Mouse (Mus musculus): Measurements from ENCODE around the gene Klhl33. TPM values are rescaled to one million over a fixed set of nuclear protein-coding genes. Genes with fewer than 3 reads are reported as not detected.
"Not testable (repeated sequence)": the region's sequence is repeated elsewhere in the genome, so short reads cannot be mapped to it uniquely, and the experiment has no call there.

Gene Klhl33
- total and polyA plus RNA-seq, 3 experiments = 0.22 TPM; not detected in 2

DNA sequence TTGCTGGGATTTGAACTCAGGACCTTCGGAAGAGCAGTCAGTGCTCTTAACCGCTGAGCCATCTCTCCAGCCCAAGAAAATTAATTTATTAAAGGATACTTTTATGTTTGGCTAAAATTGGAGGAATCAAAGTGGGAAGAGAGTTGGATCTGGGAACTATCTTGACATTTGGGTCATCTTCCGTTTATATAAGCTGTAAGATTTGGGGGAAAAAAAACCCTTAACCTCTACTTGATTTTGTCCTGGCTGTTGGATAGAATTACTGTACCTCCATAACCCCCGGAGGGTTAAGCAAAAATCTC lies 7.5 kb upstream of the Klhl33 start:
- H3K36me3 ChIP-seq (replicated peaks) = peaks cover 12% of the 10 kb centered on the region
- no peak for TF ChIP-seq CTCF (IDR thresholded peaks at IDR 0.05; ENCODE audit: low read depth, low read length)
- no peak overlapping the region for H3K4me3 ChIP-seq (ENCODE audit: low read depth, low read length)
- H3K9me3 ChIP-seq (replicated peaks) = peaks cover 6% of the 10 kb centered on the region; the same call in 1 of the 2 replicates
- no peak for ATAC-seq (ENCODE audit: extremely low read depth, insufficient number of reproducible peaks, low FRiP score, poor library complexity, severe bottlenecking)
- H3K4me1 ChIP-seq (ENCODE audit: insufficient read depth, low read depth, low read length) = no peaks in the 10 kb centered on the region
- 0 out of 2 replicates have a peak, but pooled peaks cover 3% of the 10 kb centered on the region for H3K27me3 ChIP-seq (ENCODE audit: insufficient read depth, low read length)
- DNase-seq (ENCODE audit: low spot score) = no peak

DNA sequence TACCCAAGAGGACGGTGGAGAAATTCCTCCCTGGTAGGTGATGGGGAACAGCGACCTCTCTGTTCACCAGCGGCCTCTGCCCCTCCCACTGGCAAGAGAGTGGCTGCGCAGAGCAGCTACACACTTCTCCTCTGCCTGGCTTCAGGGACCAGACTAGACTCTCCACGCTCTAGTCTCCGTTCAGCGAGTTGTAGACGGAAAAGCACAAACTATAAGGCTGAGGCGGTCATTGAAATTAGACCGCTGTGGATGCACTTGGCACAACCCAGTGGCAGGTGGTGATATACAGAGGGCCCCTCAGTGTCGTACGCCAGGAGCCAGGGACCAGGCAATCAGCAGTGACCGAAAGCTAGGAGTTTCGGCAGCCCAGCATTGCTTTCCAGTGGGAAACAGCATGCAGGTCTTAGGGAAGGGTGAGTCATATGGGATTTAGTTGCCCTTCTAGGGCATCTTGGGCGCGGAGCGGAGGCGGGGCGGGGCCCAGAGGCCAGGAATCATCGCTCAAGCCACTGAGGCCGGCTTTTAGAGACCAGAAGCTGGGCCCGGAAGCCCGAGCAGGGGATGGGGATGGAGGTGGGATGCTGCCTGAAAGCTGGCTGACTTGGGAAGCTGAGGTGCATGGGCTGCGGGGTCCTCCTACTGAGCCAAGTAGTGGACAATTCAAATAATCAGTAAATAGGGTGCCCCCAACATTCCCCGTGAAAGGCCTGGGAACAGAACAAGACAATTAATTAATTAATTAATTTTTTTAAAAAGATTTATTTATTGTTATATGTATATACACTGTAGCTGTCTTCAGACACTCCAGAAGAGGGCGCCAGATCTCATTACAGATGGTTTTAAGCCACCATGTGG lies 6.9 kb upstream of the Klhl33 start:
- ATAC-seq (ENCODE audit: extremely low read depth, insufficient number of reproducible peaks, low FRiP score, poor library complexity, severe bottlenecking) = no peak
- DNase-seq (ENCODE audit: low spot score) = no peak
- Histone ChIP-seq H3K9me3 (replicated peaks) (peaks cover 6% of the 10 kb centered on the region; the same call in 1 of the 2 replicates), H3K4me3 (ENCODE audit: low read depth, low read length) (no peak overlapping the region), H3K36me3 (replicated peaks) (peaks cover 9% of the 10 kb centered on the region), H3K27me3 (ENCODE audit: insufficient read depth, low read length) (0 out of 2 replicates have a peak, but pooled peaks cover 3% of the 10 kb centered on the region), H3K4me1 (ENCODE audit: insufficient read depth, low read depth, low read length) (no peaks in the 10 kb centered on the region)
- no peak for TF ChIP-seq CTCF (IDR thresholded peaks at IDR 0.05; ENCODE audit: low read depth, low read length)
- TF ChIP-seq GATA2 (IDR thresholded peaks at IDR 0.05; ENCODE audit: borderline replicate concordance, low read depth, low read length) = no peak
- TF ChIP-seq POLR2AphosphoS5 (IDR thresholded peaks at IDR 0.05; ENCODE audit: insufficient replicate concordance, low read depth, low read length) = no peak
- no peak for TF ChIP-seq GATA1 (IDR thresholded peaks at IDR 0.05; ENCODE audit: borderline replicate concordance, low read length)
- no peak for TF ChIP-seq TAL1 (conservative IDR thresholded peaks at IDR 0.05; ENCODE audit: low read depth, low read length)

DNA sequence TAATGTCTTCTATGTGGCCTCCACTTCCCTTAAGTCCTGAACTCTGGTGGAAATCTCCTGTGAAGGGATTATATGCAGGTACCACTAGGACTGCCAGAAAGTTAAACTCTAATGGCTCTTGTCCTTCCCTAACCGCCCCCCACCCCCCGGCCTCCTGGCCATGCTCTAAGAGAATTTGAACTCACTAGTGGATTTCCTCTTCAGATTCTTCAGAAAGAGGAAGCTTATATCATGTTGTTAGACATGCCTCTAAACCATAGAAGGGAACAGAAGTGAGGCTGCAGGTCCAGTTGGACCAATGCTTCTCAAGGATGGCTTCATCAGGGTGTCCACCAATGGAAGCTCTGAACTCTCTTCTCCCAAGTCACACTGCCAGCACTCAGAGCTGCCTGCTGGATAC lies 685 bp upstream of the Klhl33 start:
- H3K36me3 ChIP-seq (replicated peaks); H3K4me3 ChIP-seq (ENCODE audit: low read depth, low read length); ATAC-seq (ENCODE audit: extremely low read depth, insufficient number of reproducible peaks, low FRiP score, poor library complexity, severe bottlenecking); H3K4me1 ChIP-seq (ENCODE audit: insufficient read depth, low read depth, low read length); DNase-seq (ENCODE audit: low spot score); H3K9me3 ChIP-seq (replicated peaks): not testable (repeated sequence)
- peaks cover 21% of the 10 kb centered on the region for H3K27me3 ChIP-seq (ENCODE audit: insufficient read depth, low read length)

DNA sequence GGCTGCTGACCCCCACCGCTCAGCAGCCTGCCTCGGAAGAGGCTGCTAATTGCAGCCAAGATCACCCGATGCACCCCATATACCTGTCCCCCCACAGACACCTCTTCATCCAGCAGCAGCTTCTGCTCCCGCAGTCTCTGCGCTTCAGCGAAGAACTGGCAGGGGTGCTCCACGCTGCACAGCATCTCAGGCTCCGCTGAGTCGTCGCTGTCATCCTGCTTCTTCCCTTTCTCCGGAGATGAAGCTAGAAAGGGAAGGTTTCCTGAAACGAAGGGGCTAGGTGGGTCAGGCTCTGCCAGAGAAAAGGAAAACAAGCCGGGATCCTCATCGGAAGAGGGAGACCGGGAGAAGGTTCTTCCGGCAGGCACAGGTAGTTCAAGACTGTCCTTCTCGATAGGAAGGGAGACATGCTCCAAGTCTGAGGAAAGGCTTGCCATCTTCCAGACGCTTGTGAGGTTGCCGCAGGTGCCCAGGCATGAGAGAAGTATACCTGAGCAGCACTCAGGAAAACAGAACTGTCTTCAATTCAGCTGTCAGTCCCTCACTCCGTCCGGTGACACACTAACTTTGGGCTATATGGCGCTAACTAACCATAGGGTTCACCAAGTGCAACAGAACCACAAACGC lies 447 bp downstream of the Klhl33 start:
- ATAC-seq (ENCODE audit: extremely low read depth, insufficient number of reproducible peaks, low FRiP score, poor library complexity, severe bottlenecking) (no peak), DNase-seq (ENCODE audit: low spot score) (no peak)
- no peaks in the 10 kb centered on the region for H3K36me3 ChIP-seq (replicated peaks)
- TF ChIP-seq CTCF (IDR thresholded peaks at IDR 0.05; ENCODE audit: low read depth, low read length) = no peak
- no peak for TF ChIP-seq GATA1 (IDR thresholded peaks at IDR 0.05; ENCODE audit: borderline replicate concordance, low read length)
- no peak for TF ChIP-seq TAL1 (conservative IDR thresholded peaks at IDR 0.05; ENCODE audit: low read depth, low read length)
- no peak for TF ChIP-seq GATA2 (IDR thresholded peaks at IDR 0.05; ENCODE audit: borderline replicate concordance, low read depth, low read length)
- no peak for TF ChIP-seq POLR2AphosphoS5 (IDR thresholded peaks at IDR 0.05; ENCODE audit: insufficient replicate concordance, low read depth, low read length)
- H3K27me3 ChIP-seq (ENCODE audit: insufficient read depth, low read length) = peaks cover 29% of the 10 kb centered on the region
- peaks cover 6% of the 10 kb centered on the region; the same call in 1 of the 2 replicates for H3K9me3 ChIP-seq (replicated peaks)
- H3K4me3 ChIP-seq (ENCODE audit: low read depth, low read length) = no peak overlapping the region
- H3K4me1 ChIP-seq (ENCODE audit: insufficient read depth, low read depth, low read length) = no peaks in the 10 kb centered on the region

DNA sequence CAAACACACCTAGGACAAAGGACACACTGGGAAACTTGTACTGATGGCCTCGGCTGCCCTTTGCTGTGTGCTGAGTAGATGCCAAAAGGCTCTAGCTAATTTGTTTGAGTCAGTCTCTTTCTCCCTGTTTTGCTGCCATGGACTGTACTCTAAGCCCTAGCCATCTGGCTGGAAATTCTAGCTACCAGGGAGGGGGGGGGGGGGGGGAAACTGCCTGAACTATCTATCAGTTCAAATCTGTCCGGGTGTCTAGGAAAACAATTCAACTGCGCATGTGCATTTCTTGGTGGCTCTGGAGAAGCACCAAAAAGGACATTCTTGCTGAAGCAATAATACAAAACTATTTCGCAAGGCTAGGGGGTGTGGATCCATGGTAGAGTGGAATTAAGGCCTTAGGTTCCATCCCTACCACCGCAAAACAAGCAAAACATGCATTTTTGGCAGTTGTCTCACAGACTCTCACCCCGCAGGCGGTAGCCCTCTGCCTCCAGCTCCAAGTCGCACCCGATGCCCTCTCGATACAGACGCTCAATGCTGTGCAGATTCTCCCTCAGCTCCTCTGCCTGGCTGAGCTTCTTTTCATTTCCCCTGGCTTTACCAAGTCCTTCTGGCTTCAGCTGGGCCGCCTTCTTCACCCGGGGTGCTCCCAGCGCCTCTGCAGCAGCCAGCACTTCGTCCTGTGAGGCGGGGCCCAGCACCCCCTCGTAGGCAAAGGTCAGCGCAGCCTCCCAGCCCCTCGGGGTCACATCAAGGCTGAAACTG lies 1.1 kb downstream of the Klhl33 start:
- no peak for ATAC-seq (ENCODE audit: extremely low read depth, insufficient number of reproducible peaks, low FRiP score, poor library complexity, severe bottlenecking)
- Histone ChIP-seq H3K4me1 (ENCODE audit: insufficient read depth, low read depth, low read length) (peaks cover 2% of the 10 kb centered on the region; the same call in 1 of the 2 replicates), H3K9me3 (replicated peaks) (peaks cover 6% of the 10 kb centered on the region; the same call in 1 of the 2 replicates), H3K4me3 (ENCODE audit: low read depth, low read length) (no peak overlapping the region), H3K27me3 (ENCODE audit: insufficient read depth, low read length) (peaks cover 32% of the 10 kb centered on the region), H3K36me3 (replicated peaks) (no peaks in the 10 kb centered on the region)
- TF ChIP-seq TAL1 (conservative IDR thresholded peaks at IDR 0.05; ENCODE audit: low read depth, low read length) (no peak), CTCF (IDR thresholded peaks at IDR 0.05; ENCODE audit: low read depth, low read length) (no peak), GATA2 (IDR thresholded peaks at IDR 0.05; ENCODE audit: borderline replicate concordance, low read depth, low read length) (no peak), GATA1 (IDR thresholded peaks at IDR 0.05; ENCODE audit: borderline replicate concordance, low read length) (no peak), POLR2AphosphoS5 (IDR thresholded peaks at IDR 0.05; ENCODE audit: insufficient replicate concordance, low read depth, low read length) (no peak)
- DNase-seq (ENCODE audit: low spot score) = no peak

DNA sequence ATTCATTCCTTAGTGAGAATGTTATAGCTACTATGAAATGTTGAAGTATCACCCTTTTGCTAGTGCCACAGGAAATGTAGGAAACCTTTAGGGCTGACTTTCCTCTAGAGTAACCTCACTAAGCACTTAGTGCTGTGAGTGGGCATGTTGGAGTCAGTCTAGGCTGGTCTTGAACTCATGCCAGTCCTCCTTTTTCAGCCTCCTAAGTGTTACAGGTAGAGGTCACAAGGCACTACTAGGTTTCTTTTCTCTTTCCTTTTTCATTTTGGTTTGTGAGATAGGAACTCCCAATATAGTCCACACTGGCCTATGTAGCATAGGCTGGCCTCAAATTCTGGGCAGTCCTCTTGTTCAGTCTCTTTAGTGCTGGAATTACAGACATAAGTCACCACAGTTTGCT lies 1.9 kb downstream of the Klhl33 start:
- DNase-seq (ENCODE audit: low spot score) = no peak
- Histone ChIP-seq H3K9me3 (replicated peaks) (peaks cover 2% of the 10 kb centered on the region; the same call in 1 of the 2 replicates), H3K4me1 (ENCODE audit: insufficient read depth, low read depth, low read length) (peaks cover 2% of the 10 kb centered on the region; the same call in 1 of the 2 replicates), H3K4me3 (ENCODE audit: low read depth, low read length) (no peak overlapping the region), H3K36me3 (replicated peaks) (no peaks in the 10 kb centered on the region), H3K27me3 (ENCODE audit: insufficient read depth, low read length) (peaks cover 32% of the 10 kb centered on the region)
- no peak for ATAC-seq (ENCODE audit: extremely low read depth, insufficient number of reproducible peaks, low FRiP score, poor library complexity, severe bottlenecking)
- TF ChIP-seq GATA1 (IDR thresholded peaks at IDR 0.05; ENCODE audit: borderline replicate concordance, low read length) = no peak
- TF ChIP-seq GATA2 (IDR thresholded peaks at IDR 0.05; ENCODE audit: borderline replicate concordance, low read depth, low read length) = no peak
- TF ChIP-seq TAL1 (conservative IDR thresholded peaks at IDR 0.05; ENCODE audit: low read depth, low read length) = no peak
- TF ChIP-seq CTCF (IDR thresholded peaks at IDR 0.05; ENCODE audit: low read depth, low read length) = no peak
- TF ChIP-seq POLR2AphosphoS5 (IDR thresholded peaks at IDR 0.05; ENCODE audit: insufficient replicate concordance, low read depth, low read length) = no peak

Measured in G1E (cell line).